Mouse (Mus musculus) heart, embryonic 14.5 days (tissue): ENCODE measurements at regions not wholly inside any gene's neighbourhood (a gene's known extent, or its start where the extent isn't known, plus 50 kb on each side); places are given as distances from the start of the nearest gene placed in this dataset.

ENCODE experiments used
- ATAC-seq: fragments of 200-750 bp; cut with Nextera tagmentation; 2 replicates; pipeline ENCODE4 v1.8.0; 2017; ENCODE audit warnings: low read depth, moderate TSS enrichment; ENCODE audit not compliant: insufficient number of reproducible peaks, insufficient read depth, low FRiP score
- H3K27ac ChIP-seq, 2 experiments: fragments of 200-500 bp in 1 of 2; fragments of 300-500 bp in 1 of 2; sonication (generic) in 1 of 2; replicated peaks in 1 of 2; 2 replicates each; pipeline ENCODE4 v1.5.1; 2012 to 2014; ENCODE audit warnings: low read depth in 2 of 2, low read length in 2 of 2, control low read depth in 1 of 2, mild to moderate bottlenecking in 1 of 2, mixed read lengths in 1 of 2; ENCODE audit not compliant: control insufficient read depth in 1 of 2, insufficient read depth in 1 of 2
- H3K27me3 ChIP-seq: fragments of 300-500 bp; sonication (generic); 2 replicates; pipeline ENCODE4 v1.6.1; 2014; ENCODE audit warnings: mild to moderate bottlenecking, low read length, control low read depth; ENCODE audit not compliant: control insufficient read depth, insufficient read depth
- H3K36me3 ChIP-seq: fragments of 300-500 bp; sonication (generic); 2 replicates; pipeline ENCODE4 v1.6.1; 2014; ENCODE audit warnings: mild to moderate bottlenecking, control low read depth, low read length, mixed read lengths; ENCODE audit not compliant: control insufficient read depth, insufficient read depth
- H3K4me1 ChIP-seq, 2 experiments: fragments of 200-500 bp in 1 of 2; fragments of 300-500 bp in 1 of 2; sonication (generic) in 1 of 2; 2 replicates each; pipeline ENCODE4 v1.6.1; 2012 to 2014; ENCODE audit warnings: low read length in 2 of 2, control low read depth in 1 of 2, mixed read lengths in 1 of 2; ENCODE audit not compliant: control insufficient read depth in 2 of 2, insufficient read depth in 2 of 2
- H3K4me2 ChIP-seq: fragments of 300-500 bp; sonication (generic); 2 replicates; pipeline ENCODE4 v1.6.1; 2014; ENCODE audit warnings: mild to moderate bottlenecking, low read length
- H3K4me3 ChIP-seq, 2 experiments: fragments of 200-500 bp in 1 of 2; fragments of 300-500 bp in 1 of 2; sonication (generic) in 1 of 2; 2 replicates each; pipeline ENCODE4 v1.5.1; 2012 to 2014; ENCODE audit warnings: low read length in 2 of 2, mild to moderate bottlenecking in 2 of 2, control low read depth in 1 of 2, low read depth in 1 of 2, moderate library complexity in 1 of 2; ENCODE audit not compliant: control insufficient read depth in 1 of 2, insufficient read depth in 1 of 2
- H3K9ac ChIP-seq: fragments of 300-500 bp; sonication (generic); 2 replicates; pipeline ENCODE4 v1.6.1; 2014; ENCODE audit warnings: mild to moderate bottlenecking, low read length
- H3K9me3 ChIP-seq: fragments of 300-500 bp; sonication (generic); 2 replicates; pipeline ENCODE4 v1.6.1; 2016; ENCODE audit warnings: low read length, control low read depth; ENCODE audit not compliant: control insufficient read depth
- WGBS: fragments of 180-500 bp; shearing (Covaris S2); extraction: QIAGEN DNeasy Blood & Tissue Kit; methylation state at CpG from one replicate; pipeline ENCODE4 v1.1.7; 2014; 5-methylcytosine and 5-hydroxymethylcytosine counted together

GRCm38 (mm10) chr6:117407953-117408352 lies 239.6 kb downstream of the Cxcl12 start:
- peaks cover 12 to 18% of the 10 kb centered on the region in 2 experiments for H3K4me1 ChIP-seq
- ATAC-seq, result no peak
- H3K36me3 ChIP-seq, result no peaks in the 10 kb centered on the region
- no peaks in the 10 kb centered on the region for H3K27me3 ChIP-seq
- no peaks in the 10 kb centered on the region for H3K9me3 ChIP-seq
- H3K4me3 ChIP-seq, result no peak overlapping the region
- H3K4me2 ChIP-seq, result no peak overlapping the region
- H3K27ac ChIP-seq, result no peak overlapping the region
- H3K9ac ChIP-seq, result no peak overlapping the region
- WGBS, result 74% methylated on average over 5 of the region's 5 CpGs

GRCm38 (mm10) chr6:117408971-117409783 lies 240.8 kb downstream of the Cxcl12 start:
- peaks cover 12 to 18% of the 10 kb centered on the region in 2 experiments for H3K4me1 ChIP-seq
- no peak overlapping the region; the same call in 1 of the 2 replicates for H3K9ac ChIP-seq
- WGBS, result 38% methylated on average over 11 of the region's 11 CpGs
- H3K36me3 ChIP-seq, result no peaks in the 10 kb centered on the region
- no peaks in the 10 kb centered on the region for H3K9me3 ChIP-seq
- H3K27ac ChIP-seq, result peak overlapping the region in 1 of 2 experiments; percentile 30; a peak in 1 of 4 replicates
- H3K27me3 ChIP-seq, result no peaks in the 10 kb centered on the region
- peak; percentile 68 for ATAC-seq
- no peak overlapping the region for H3K4me2 ChIP-seq
- no peak overlapping the region for H3K4me3 ChIP-seq

GRCm38 (mm10) chr6:117414926-117415325 lies 246.6 kb downstream of the Cxcl12 start:
- no peak for ATAC-seq
- no peak overlapping the region for H3K27ac ChIP-seq

GRCm38 (mm10) chr6:117415901-117416300 lies 247.6 kb downstream of the Cxcl12 start:
- no peak overlapping the region for H3K4me2 ChIP-seq
- H3K4me3 ChIP-seq, result no peak overlapping the region
- no peak overlapping the region for H3K9ac ChIP-seq
- no peaks in the 10 kb centered on the region for H3K9me3 ChIP-seq
- no peak overlapping the region for H3K27ac ChIP-seq
- 48% methylated on average over 6 of the region's 6 CpGs for WGBS
- no peaks in the 10 kb centered on the region for H3K27me3 ChIP-seq
- H3K36me3 ChIP-seq, result no peaks in the 10 kb centered on the region
- no peak for ATAC-seq
- peaks cover 7 to 18% of the 10 kb centered on the region in 2 experiments for H3K4me1 ChIP-seq

More at GRCm38 (mm10) chr6:117414926-117415325, 246.6 kb downstream of the Cxcl12 start:
- H3K4me2 ChIP-seq, result no peak overlapping the region
- H3K4me1 ChIP-seq, result peaks cover 8 to 21% of the 10 kb centered on the region in 2 experiments
- H3K36me3 ChIP-seq, result no peaks in the 10 kb centered on the region
- WGBS, result 76% methylated on average over 5 of the region's 5 CpGs
- no peaks in the 10 kb centered on the region for H3K27me3 ChIP-seq
- H3K4me3 ChIP-seq, result no peak overlapping the region
- H3K9ac ChIP-seq, result no peak overlapping the region
- H3K9me3 ChIP-seq, result no peaks in the 10 kb centered on the region

GRCm38 (mm10) chr6:117416461-117416860 lies 248.1 kb downstream of the Cxcl12 start:
- no peak for ATAC-seq
- 67% methylated on average over 5 of the region's 5 CpGs for WGBS
- no peak overlapping the region for H3K4me3 ChIP-seq

GRCm38 (mm10) chr6:117422846-117423573 lies 254.7 kb downstream of the Cxcl12 start:
- Histone ChIP-seq H3K4me3 (no peak overlapping the region), H3K4me1 (peaks cover 5 to 7% of the 10 kb centered on the region in 2 experiments; a peak in 3 of 4 replicates), H3K4me2 (no peak overlapping the region), H3K9me3 (no peaks in the 10 kb centered on the region), H3K27me3 (no peaks in the 10 kb centered on the region), H3K9ac (no peak overlapping the region), H3K36me3 (no peaks in the 10 kb centered on the region), H3K27ac (no peak overlapping the region)
- 81% methylated on average over 10 of the region's 10 CpGs for WGBS
- no peak for ATAC-seq

More at GRCm38 (mm10) chr6:117416461-117416860, 248.1 kb downstream of the Cxcl12 start:
- no peaks in the 10 kb centered on the region for H3K27me3 ChIP-seq
- H3K9me3 ChIP-seq, result no peaks in the 10 kb centered on the region
- no peak overlapping the region for H3K27ac ChIP-seq
- H3K9ac ChIP-seq, result no peak overlapping the region
- H3K4me2 ChIP-seq, result no peak overlapping the region
- H3K4me1 ChIP-seq, result peaks cover 7 to 18% of the 10 kb centered on the region in 2 experiments
- H3K36me3 ChIP-seq, result no peaks in the 10 kb centered on the region

- H3K4me3 ChIP-seq, result no peak overlapping the region
- no peak overlapping the region for H3K27ac ChIP-seq
- ATAC-seq, result no peak
- no peak overlapping the region for H3K4me2 ChIP-seq
- no peaks in the 10 kb centered on the region for H3K9me3 ChIP-seq
- peaks cover 9 to 11% of the 10 kb centered on the region in 2 experiments; a peak in 3 of 4 replicates for H3K4me1 ChIP-seq
- no peak overlapping the region for H3K9ac ChIP-seq
- H3K27me3 ChIP-seq, result no peaks in the 10 kb centered on the region
- H3K36me3 ChIP-seq, result no peaks in the 10 kb centered on the region
- 91% methylated on average over 5 of the region's 5 CpGs for WGBS
Observed at GRCm38 (mm10) chr6:117426363-117426762, 258.0 kb downstream of the Cxcl12 start.
